Mouse (Mus musculus) C2C12 (cell line): ENCODE data around the gene Akr1d1. TPM values are rescaled to one million over a fixed set of nuclear protein-coding genes. Genes with fewer than 3 reads are reported as not detected.

Source experiments
- H3K27me3 ChIP-seq: one replicate; pipeline ENCODE4 v1.6.1; 2011; ENCODE audit not compliant: control insufficient read depth, insufficient read depth, insufficient read length
- H3K36me3 ChIP-seq: one replicate; pipeline ENCODE4 v1.6.1; 2011; ENCODE audit not compliant: control insufficient read depth, insufficient read depth
- H3K4me3 ChIP-seq: one replicate; pipeline ENCODE4 v1.5.1; 2011; ENCODE audit warnings: mild to moderate bottlenecking, control low read depth; ENCODE audit not compliant: poor library complexity, insufficient read depth, severe bottlenecking
- H3K79me2 ChIP-seq: one replicate; pipeline ENCODE4 v1.6.1; 2011; ENCODE audit not compliant: control insufficient read depth, insufficient read depth
- H3K79me3 ChIP-seq: one replicate; pipeline ENCODE4 v1.6.1; 2011; ENCODE audit warnings: low read depth, control low read depth
- H3ac ChIP-seq: one replicate; pipeline ENCODE3; 2011; ENCODE audit warnings: low read depth; ENCODE audit not compliant: control insufficient read depth, insufficient read length
- CEBPB ChIP-seq: IDR thresholded peaks from one replicate; pipeline ENCODE4 v1.6.1; 2011; ENCODE audit warnings: low read depth, mild to moderate bottlenecking, control low read depth, moderate library complexity
- CTCF ChIP-seq: IDR thresholded peaks from one replicate; pipeline ENCODE4 v1.5.1; 2011; ENCODE audit not compliant: control insufficient read depth, insufficient read depth, insufficient read length
- FOSL1 ChIP-seq: IDR thresholded peaks from one replicate; pipeline ENCODE4 v1.8.0; 2011; ENCODE audit warnings: mild to moderate bottlenecking, low read length; ENCODE audit not compliant: poor library complexity, insufficient read depth, severe bottlenecking
- MAX ChIP-seq: IDR thresholded peaks from one replicate; pipeline ENCODE4 v1.6.1; 2011; ENCODE audit warnings: mild to moderate bottlenecking, control low read depth
- MYOD1 ChIP-seq: IDR thresholded peaks from one replicate; pipeline ENCODE4 v1.6.1; 2011; ENCODE audit warnings: low read depth; ENCODE audit not compliant: control insufficient read depth, insufficient read length
- MYOG ChIP-seq: IDR thresholded peaks from one replicate; pipeline ENCODE4 v1.6.1; 2011; ENCODE audit not compliant: control insufficient read depth, insufficient read length; ENCODE audit errors: extremely low read depth
- USF1 ChIP-seq: IDR thresholded peaks from one replicate; pipeline ENCODE4 v1.6.1; 2011; ENCODE audit warnings: low read depth, mild to moderate bottlenecking, control low read depth, moderate library complexity
- long read RNA-seq, 2 experiments: library from polyadenylated mRNA; unstranded; transcript quantifications; one replicate each; pipeline ENCODE4 v2.0.0; 2019 to 2020
- polyA plus RNA-seq: library from polyadenylated mRNA; unstranded; fragments of >200 nt; fragmentation: generic; extraction: Trizol; gene quantifications from one replicate; pipeline ENCODE4 v1.2.1, GENCODE M21; 2012; ENCODE audit warnings: missing spikeins

Akr1d1 gene
- not detected for polyA plus RNA-seq
- long read RNA-seq, experiment 1, result 0 reads
- long read RNA-seq, experiment 2, result 0 reads

- no peaks in the 10 kb centered on the region for H3K79me3 ChIP-seq
- H3K4me3 ChIP-seq, result no peak within 1 kb of the TSS
- no peaks in the 10 kb centered on the region for H3K36me3 ChIP-seq
- H3ac ChIP-seq, result no peak within 1 kb of the TSS
- H3K79me2 ChIP-seq, result no peaks in the 10 kb centered on the region
- TF ChIP-seq FOSL1 (no peak), MYOG (no peak), CEBPB (no peak), MYOD1 (no peak), CTCF (no peak), USF1 (no peak), MAX (no peak)
- H3K27me3 ChIP-seq, result no peaks in the 10 kb centered on the region
Observed at GRCm38 (mm10) chr6:37529940-37530339, at the start of gene Akr1d1. Gene Akr1d1 (plus strand): TSS chr6:37530173.

- no peak for TF ChIP-seq FOSL1
- TF ChIP-seq CEBPB, result no peak
- no peak for TF ChIP-seq MYOG
- no peak for TF ChIP-seq CTCF
- no peak for TF ChIP-seq MAX
- TF ChIP-seq MYOD1, result no peak
- TF ChIP-seq USF1, result no peak
- no peaks in the 10 kb centered on the region for H3K36me3 ChIP-seq
- H3K79me3 ChIP-seq, result no peaks in the 10 kb centered on the region
- no peaks in the 10 kb centered on the region for H3K79me2 ChIP-seq
- H3ac ChIP-seq, result no peak overlapping the region
- H3K4me3 ChIP-seq, result no peak overlapping the region
- no peaks in the 10 kb centered on the region for H3K27me3 ChIP-seq
Observed at GRCm38 (mm10) chr6:37481147-37481546, 48.8 kb upstream of the Akr1d1 start.

GRCm38 (mm10) chr6:37483262-37483661 lies 46.7 kb upstream of the Akr1d1 start:
- Histone ChIP-seq H3K27me3 (no peaks in the 10 kb centered on the region), H3K36me3 (no peaks in the 10 kb centered on the region), H3K79me3 (no peaks in the 10 kb centered on the region), H3ac (no peak overlapping the region), H3K4me3 (no peak overlapping the region), H3K79me2 (no peaks in the 10 kb centered on the region)
- TF ChIP-seq MAX, result no peak
- TF ChIP-seq CTCF, result no peak
- no peak for TF ChIP-seq MYOG
- no peak for TF ChIP-seq FOSL1
- TF ChIP-seq MYOD1, result no peak
- TF ChIP-seq USF1, result no peak
- no peak for TF ChIP-seq CEBPB

DNA sequence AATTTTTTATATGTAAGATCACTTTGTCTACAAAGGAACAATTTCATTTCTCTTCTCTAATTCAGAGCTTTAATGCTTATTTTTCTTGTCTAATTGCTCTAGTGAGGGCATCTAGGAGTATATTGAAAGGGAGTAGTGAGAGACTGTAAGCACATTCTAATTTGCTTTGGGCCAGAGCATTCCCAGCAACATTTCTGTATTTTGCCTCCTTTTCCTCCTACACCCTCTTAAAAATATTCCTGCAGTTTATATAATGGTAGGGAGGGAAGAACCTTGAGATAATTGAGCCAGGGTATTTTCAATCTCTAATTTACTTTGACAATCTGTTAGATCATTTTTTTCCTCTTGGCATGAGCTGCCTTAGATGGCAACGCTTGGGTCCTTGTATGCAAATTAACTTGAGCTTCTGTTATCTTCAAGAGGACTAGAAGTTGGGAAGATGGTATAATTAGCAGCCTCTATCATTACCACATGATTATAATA lies 45.3 kb upstream of the Akr1d1 start:
- no peaks in the 10 kb centered on the region for H3K79me2 ChIP-seq
- no peaks in the 10 kb centered on the region for H3K36me3 ChIP-seq
- no peak overlapping the region for H3ac ChIP-seq
- no peaks in the 10 kb centered on the region for H3K27me3 ChIP-seq
- TF ChIP-seq CEBPB (no peak), FOSL1 (no peak), MAX (no peak), CTCF (no peak), MYOD1 (no peak), MYOG (no peak), USF1 (no peak)
- H3K4me3 ChIP-seq, result no peak overlapping the region
- H3K79me3 ChIP-seq, result no peaks in the 10 kb centered on the region

GRCm38 (mm10) chr6:37486502-37486901 lies 43.5 kb upstream of the Akr1d1 start:
- no peak for TF ChIP-seq CEBPB
- no peak for TF ChIP-seq MAX
- no peak for TF ChIP-seq MYOD1
- TF ChIP-seq MYOG, result no peak
- TF ChIP-seq FOSL1, result no peak
- no peak for TF ChIP-seq USF1
- TF ChIP-seq CTCF, result no peak
- Histone ChIP-seq H3K4me3 (no peak overlapping the region), H3K79me2 (no peaks in the 10 kb centered on the region), H3K27me3 (no peaks in the 10 kb centered on the region), H3K36me3 (no peaks in the 10 kb centered on the region), H3ac (no peak overlapping the region), H3K79me3 (no peaks in the 10 kb centered on the region)

GRCm38 (mm10) chr6:37492241-37492640 lies 37.7 kb upstream of the Akr1d1 start:
- TF ChIP-seq FOSL1 (no peak), MYOD1 (no peak), MYOG (no peak), MAX (no peak), USF1 (no peak), CTCF (no peak), CEBPB (no peak)
- no peaks in the 10 kb centered on the region for H3K79me3 ChIP-seq
- no peak overlapping the region for H3K4me3 ChIP-seq
- no peaks in the 10 kb centered on the region for H3K79me2 ChIP-seq
- no peaks in the 10 kb centered on the region for H3K36me3 ChIP-seq
- H3K27me3 ChIP-seq, result no peaks in the 10 kb centered on the region
- H3ac ChIP-seq, result no peak overlapping the region
